Mouse (Mus musculus): ENCODE data around the gene Nid2.

Nid2 gene

GRCm38 (mm10) chr14:19751025-19751771 lies at the start of gene Nid2:
Nid2 (plus strand) TSS chr14:19751265.
- DNase-seq (ENCODE audit: low read depth, low spot score), result peak; percentile 57

GRCm38 (mm10) chr14:19701546-19701945 lies 49.5 kb upstream of the Nid2 start:
- DNase-seq (ENCODE audit: low read depth, low spot score), result no peak

GRCm38 (mm10) chr14:19705649-19706048 lies 45.4 kb upstream of the Nid2 start:
- peak; percentile 46 for DNase-seq (ENCODE audit: low read depth, low spot score)

GRCm38 (mm10) chr14:19706454-19706853 lies 44.6 kb upstream of the Nid2 start:
- DNase-seq (ENCODE audit: low read depth, low spot score), result peak; percentile 62

GRCm38 (mm10) chr14:19706997-19707396 lies 44.1 kb upstream of the Nid2 start:
- DNase-seq (ENCODE audit: low read depth, low spot score), result no peak

- DNase-seq (ENCODE audit: low read depth, low spot score), result no peak
These were observed 43.2 kb upstream of the Nid2 start for GRCm38 (mm10) chr14:19707721-19708507.

- DNase-seq (ENCODE audit: low read depth, low spot score), result no peak
These were observed 41.9 kb upstream of the Nid2 start for GRCm38 (mm10) chr14:19709161-19709560.

- no peak for DNase-seq (ENCODE audit: low read depth, low spot score)
These were observed 39.3 kb upstream of the Nid2 start for GRCm38 (mm10) chr14:19711771-19712170.

GRCm38 (mm10) chr14:19713067-19713466 lies 38.0 kb upstream of the Nid2 start:
- DNase-seq (ENCODE audit: low read depth, low spot score), result no peak

GRCm38 (mm10) chr14:19719077-19719476 lies 32.0 kb upstream of the Nid2 start:
- no peak for DNase-seq (ENCODE audit: low read depth, low spot score)

GRCm38 (mm10) chr14:19720044-19720611 lies 30.9 kb upstream of the Nid2 start:
- DNase-seq (ENCODE audit: low read depth, low spot score), result no peak

- no peak for DNase-seq (ENCODE audit: low read depth, low spot score)
These were observed 22.8 kb upstream of the Nid2 start for GRCm38 (mm10) chr14:19728278-19728677.

- DNase-seq (ENCODE audit: low read depth, low spot score), result no peak
These were observed 22.3 kb upstream of the Nid2 start for GRCm38 (mm10) chr14:19728737-19729136.

- no peak for DNase-seq (ENCODE audit: low read depth, low spot score)
These were observed 19.0 kb upstream of the Nid2 start for GRCm38 (mm10) chr14:19732097-19732496.

- DNase-seq (ENCODE audit: low read depth, low spot score), result no peak
These were observed 17.4 kb upstream of the Nid2 start for GRCm38 (mm10) chr14:19733490-19734282.

- no peak for DNase-seq (ENCODE audit: low read depth, low spot score)
These were observed 15.8 kb upstream of the Nid2 start for GRCm38 (mm10) chr14:19735303-19735702.

GRCm38 (mm10) chr14:19737568-19737967 lies 13.5 kb upstream of the Nid2 start:
- DNase-seq (ENCODE audit: low read depth, low spot score), result no peak

- DNase-seq (ENCODE audit: low read depth, low spot score), result no peak
These were observed 12.8 kb upstream of the Nid2 start for GRCm38 (mm10) chr14:19738094-19738843.

- DNase-seq (ENCODE audit: low read depth, low spot score), result no peak
These were observed 11.5 kb upstream of the Nid2 start for GRCm38 (mm10) chr14:19739416-19740146.

- DNase-seq (ENCODE audit: low read depth, low spot score), result no peak
These were observed 10.8 kb upstream of the Nid2 start for GRCm38 (mm10) chr14:19740147-19740738.

Measured in retina, postnatal 7 days (tissue).